Mouse (Mus musculus) hindbrain, embryonic 16.5 days (tissue): Measurements from ENCODE around the gene H60b. TPM values are rescaled to one million over a fixed set of nuclear protein-coding genes. Genes with fewer than 3 reads are reported as not detected.
A peak's percentile ranks its signal among the peaks of the same experiment; 100 is the strongest.
"Not testable (repeated sequence)": the region's sequence is repeated elsewhere in the genome, so short reads cannot be mapped to it uniquely, and the experiment has no call there.

ENCODE experiments used
- ATAC-seq: fragments of 200-750 bp; cut with Nextera tagmentation; 2 replicates; pipeline ENCODE4 v1.8.0; 2017; ENCODE audit warnings: moderate TSS enrichment, moderate library complexity
- H3K27ac ChIP-seq: fragments of 300-500 bp; sonication (generic); 2 replicates; pipeline ENCODE4 v1.5.1; 2014; ENCODE audit warnings: low read depth, mild to moderate bottlenecking, control low read depth, low read length, moderate library complexity
- H3K27me3 ChIP-seq: fragments of 300-500 bp; sonication (generic); replicated peaks from 2 replicates; pipeline ENCODE4 v1.6.1; 2014; ENCODE audit warnings: low read length; ENCODE audit not compliant: control insufficient read depth, insufficient read depth
- H3K36me3 ChIP-seq: fragments of 300-500 bp; sonication (generic); 2 replicates; pipeline ENCODE4 v1.6.1; 2014; ENCODE audit warnings: mild to moderate bottlenecking, low read length, moderate library complexity, mixed read lengths; ENCODE audit not compliant: control insufficient read depth, insufficient read depth
- H3K4me1 ChIP-seq: fragments of 300-500 bp; sonication (generic); 2 replicates; pipeline ENCODE4 v1.6.1; 2014; ENCODE audit warnings: low read depth, low read length; ENCODE audit not compliant: control insufficient read depth, insufficient read depth
- H3K4me2 ChIP-seq: fragments of 300-500 bp; sonication (generic); 2 replicates; pipeline ENCODE4 v1.6.1; 2014; ENCODE audit warnings: mild to moderate bottlenecking, low read length, control low read depth, moderate library complexity
- H3K4me3 ChIP-seq: fragments of 300-500 bp; sonication (generic); 2 replicates; pipeline ENCODE4 v1.5.1; 2014; ENCODE audit warnings: mild to moderate bottlenecking, low read length, control low read depth, moderate library complexity
- H3K9ac ChIP-seq: fragments of 300-500 bp; sonication (generic); 2 replicates; pipeline ENCODE4 v1.6.1; 2014; ENCODE audit warnings: low read depth, mild to moderate bottlenecking, control low read depth, low read length, moderate library complexity
- H3K9me3 ChIP-seq: fragments of 300-500 bp; sonication (generic); 2 replicates; pipeline ENCODE4 v1.6.1; 2014; ENCODE audit warnings: mild to moderate bottlenecking, low read length, moderate library complexity; ENCODE audit not compliant: control insufficient read depth
- WGBS: fragments of 180-500 bp; shearing (Covaris S2); extraction: QIAGEN DNeasy Blood & Tissue Kit; methylation state at CpG from one replicate; pipeline ENCODE4 v1.1.7; 2014; 5-methylcytosine and 5-hydroxymethylcytosine counted together
- polyA plus RNA-seq: library from polyadenylated mRNA; unstranded; fragments of >200 nt; fragmentation: Nextera tagmentation; extraction: Ambion mirVana; gene quantifications from 2 replicates; pipeline ENCODE4 v1.2.1, GENCODE M21; 2015

H60b gene
- polyA plus RNA-seq, 1 experiment from 2014 or later = 0.24 TPM

DNA sequence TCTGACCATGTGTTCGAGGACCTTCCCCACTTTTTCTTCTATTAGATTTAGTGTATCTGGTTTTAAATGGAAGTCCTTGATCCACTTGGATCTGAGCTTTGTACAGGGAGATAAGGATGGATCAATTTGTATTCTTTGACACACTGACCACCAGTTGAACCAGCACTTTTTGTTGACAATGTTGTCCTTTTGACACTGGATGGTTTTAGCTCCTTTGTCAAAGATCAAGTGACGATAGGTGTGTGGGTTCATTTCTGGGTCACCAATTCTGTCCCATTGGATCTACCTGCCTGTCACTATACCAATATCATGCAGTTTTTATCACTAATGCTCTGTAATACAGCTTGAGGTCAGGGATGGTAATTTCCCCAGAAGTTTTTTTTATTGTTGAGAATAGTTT is 18.1 kb downstream of the H60b start:
- not testable (repeated sequence) for H3K27ac ChIP-seq, H3K36me3 ChIP-seq, H3K9ac ChIP-seq, H3K4me2 ChIP-seq, H3K9me3 ChIP-seq, H3K4me1 ChIP-seq, H3K4me3 ChIP-seq, H3K27me3 ChIP-seq, ATAC-seq
- WGBS = 85% methylated on average over 2 of the region's 2 CpGs

DNA sequence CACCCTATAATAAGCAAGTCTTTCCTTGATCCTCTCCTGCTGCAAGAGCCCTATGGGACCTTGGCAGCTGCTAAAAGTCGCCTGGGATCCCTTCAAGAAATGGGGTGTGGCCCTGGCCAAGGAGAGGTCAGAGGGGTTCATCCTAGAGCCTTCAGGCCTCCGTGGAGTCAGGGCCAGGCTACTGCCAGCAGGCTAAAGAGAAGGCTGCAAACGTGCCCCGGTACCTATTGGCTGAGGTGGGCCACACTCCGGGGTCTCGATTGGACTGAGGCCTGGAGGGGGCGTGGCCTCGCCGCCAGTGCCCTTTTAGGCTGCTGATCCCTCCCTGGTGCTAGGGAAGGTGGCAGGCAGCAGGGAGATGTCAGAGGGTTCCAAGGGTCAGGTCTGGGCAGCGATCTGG is 32.6 kb downstream of the H60b start:
- not testable (repeated sequence) for H3K4me3 ChIP-seq
- 7% methylated on average over 6 of the region's 10 CpGs for WGBS
- peak overlapping the region; percentile 32 for H3K4me2 ChIP-seq

DNA sequence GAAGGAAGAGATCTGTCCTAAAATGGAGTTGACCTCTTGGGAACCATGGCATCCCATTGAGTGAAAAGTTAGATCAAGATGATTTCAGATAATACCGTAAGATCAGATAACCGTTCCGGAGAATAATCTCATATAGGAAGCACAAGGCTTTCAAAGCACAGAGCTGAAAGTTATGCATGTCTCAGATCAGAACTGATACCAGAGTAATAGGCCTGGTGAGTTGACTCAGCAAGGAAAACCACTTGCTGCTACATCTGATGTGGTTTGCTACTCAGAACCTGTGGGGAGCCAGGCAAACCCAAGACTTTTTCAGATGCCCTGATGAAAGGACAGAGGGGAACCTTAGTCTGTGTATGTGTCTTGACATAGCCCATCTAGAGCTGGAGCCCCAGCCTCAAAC is 43.0 kb downstream of the H60b start:
- not testable (repeated sequence) for H3K36me3 ChIP-seq, H3K4me1 ChIP-seq, ATAC-seq, H3K9me3 ChIP-seq, H3K27ac ChIP-seq, H3K4me3 ChIP-seq, H3K27me3 ChIP-seq, H3K9ac ChIP-seq, H3K4me2 ChIP-seq
- WGBS = no CpG with 5 or more reads among the region's 3 CpGs

More for the DNA sequence above, 32.6 kb downstream of the H60b start:
- not testable (repeated sequence) for H3K4me1 ChIP-seq, H3K9me3 ChIP-seq, H3K36me3 ChIP-seq, H3K27ac ChIP-seq, H3K27me3 ChIP-seq, H3K9ac ChIP-seq
- ATAC-seq = peak; percentile 86

DNA sequence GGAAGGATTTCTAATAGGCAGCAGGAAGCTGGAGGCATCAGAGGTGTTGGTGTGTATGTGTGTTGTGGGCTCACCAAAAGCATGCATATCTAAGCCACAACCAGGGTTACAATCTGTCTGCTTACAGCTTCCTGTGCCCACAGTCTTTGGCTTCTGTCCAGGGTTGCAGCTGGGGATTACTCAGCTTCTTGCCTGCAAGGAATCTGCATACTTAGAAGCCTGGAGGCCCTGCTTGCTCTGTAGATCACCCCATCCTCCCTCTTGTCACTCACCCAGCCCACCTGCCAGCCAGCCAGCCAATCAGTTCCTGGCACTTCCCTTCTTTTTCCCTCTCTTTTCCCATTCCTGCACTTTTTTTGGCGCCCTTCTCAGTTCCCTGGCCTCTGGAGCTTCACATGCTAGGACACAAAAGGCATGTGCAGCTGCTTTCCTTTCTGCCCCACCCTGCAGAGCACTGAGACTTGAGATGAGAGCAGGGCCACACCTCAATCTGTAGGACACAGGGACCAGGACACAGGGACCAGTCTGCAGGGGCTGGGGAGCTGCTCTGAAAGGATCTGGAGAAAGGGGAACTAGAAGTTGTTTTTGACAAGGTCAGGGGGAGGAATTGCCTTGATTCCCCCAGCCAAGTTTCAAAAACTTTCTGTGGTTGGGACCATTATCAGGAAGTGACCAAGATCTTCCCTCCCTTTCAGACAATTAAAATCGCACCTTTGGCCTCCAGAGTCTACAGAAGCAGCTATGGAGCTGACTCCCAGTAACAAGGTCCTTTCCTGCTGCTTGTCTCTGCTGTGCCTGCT is 44.6 kb downstream of the H60b start:
- WGBS = no CpG with 5 or more reads among the region's 2 CpGs
- H3K9me3 ChIP-seq, H3K4me3 ChIP-seq, H3K36me3 ChIP-seq, H3K4me2 ChIP-seq, H3K27ac ChIP-seq, H3K9ac ChIP-seq, H3K27me3 ChIP-seq, H3K4me1 ChIP-seq: not testable (repeated sequence)
- 0 out of 2 replicates have a peak, but pooled peaks have one; percentile 63 for ATAC-seq

DNA sequence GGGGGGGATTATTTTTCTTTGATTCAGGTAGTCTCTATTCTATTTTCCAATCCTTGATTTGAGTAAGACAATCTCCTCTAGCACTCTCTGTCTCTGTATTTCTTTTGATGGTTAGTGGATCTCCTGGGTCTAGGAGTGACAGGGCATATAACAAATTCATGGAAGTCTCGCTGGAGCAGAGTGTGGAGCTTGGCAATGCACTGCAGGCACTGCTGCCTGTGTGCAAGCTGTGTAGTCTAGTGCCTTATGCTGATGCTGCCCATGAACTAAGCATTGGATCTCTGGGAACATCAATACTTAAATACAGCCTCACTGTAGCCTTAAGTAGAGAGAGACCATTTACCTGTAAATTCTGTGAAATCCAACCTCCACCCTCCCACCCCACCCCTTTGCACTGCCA is 48.1 kb downstream of the H60b start:
- not testable (repeated sequence) for H3K27me3 ChIP-seq, H3K4me1 ChIP-seq, H3K27ac ChIP-seq, H3K9ac ChIP-seq, H3K4me2 ChIP-seq, H3K36me3 ChIP-seq, H3K4me3 ChIP-seq, H3K9me3 ChIP-seq, ATAC-seq
- 71% methylated on average over 1 of the region's 1 CpGs for WGBS

DNA sequence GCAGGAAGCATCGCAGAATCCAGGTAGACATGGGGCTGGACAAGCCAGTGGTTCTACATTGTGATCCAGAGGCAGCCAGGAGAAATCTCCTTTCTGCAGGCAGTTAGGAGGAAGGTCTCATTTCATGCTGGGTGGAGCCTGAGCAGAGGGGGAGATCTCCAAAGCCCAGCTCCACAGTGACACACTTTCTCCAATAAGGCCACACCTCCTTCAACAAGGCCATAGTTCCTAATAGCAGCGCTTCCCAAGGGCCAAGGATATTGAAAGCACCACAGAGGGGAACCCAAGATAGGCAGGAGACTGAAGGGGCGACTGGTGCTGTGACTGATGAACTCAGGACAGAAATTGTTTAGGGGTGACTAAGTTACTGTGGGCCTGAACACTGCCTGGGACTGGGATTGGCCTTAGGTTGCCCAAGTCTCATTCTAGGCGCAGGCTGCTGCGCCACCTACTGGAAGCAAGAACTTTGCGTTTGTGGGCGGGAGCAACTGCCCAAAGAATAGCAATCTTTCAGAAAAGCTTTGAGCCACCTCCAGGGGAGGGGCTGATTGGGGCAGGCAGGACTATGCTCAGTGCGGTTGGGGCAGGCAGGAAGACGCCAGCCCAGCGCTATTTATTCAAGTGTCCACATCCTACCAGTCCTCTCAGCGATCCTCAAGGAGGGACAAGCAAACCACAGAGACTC is 53.8 kb downstream of the H60b start:
- not testable (repeated sequence) for H3K27ac ChIP-seq, H3K27me3 ChIP-seq, H3K9me3 ChIP-seq, H3K4me3 ChIP-seq, H3K36me3 ChIP-seq, H3K4me2 ChIP-seq, H3K9ac ChIP-seq, H3K4me1 ChIP-seq
- 3% methylated on average over 8 of the region's 11 CpGs for WGBS
- peak; percentile 67; the same call in 1 of the 2 replicates for ATAC-seq

DNA sequence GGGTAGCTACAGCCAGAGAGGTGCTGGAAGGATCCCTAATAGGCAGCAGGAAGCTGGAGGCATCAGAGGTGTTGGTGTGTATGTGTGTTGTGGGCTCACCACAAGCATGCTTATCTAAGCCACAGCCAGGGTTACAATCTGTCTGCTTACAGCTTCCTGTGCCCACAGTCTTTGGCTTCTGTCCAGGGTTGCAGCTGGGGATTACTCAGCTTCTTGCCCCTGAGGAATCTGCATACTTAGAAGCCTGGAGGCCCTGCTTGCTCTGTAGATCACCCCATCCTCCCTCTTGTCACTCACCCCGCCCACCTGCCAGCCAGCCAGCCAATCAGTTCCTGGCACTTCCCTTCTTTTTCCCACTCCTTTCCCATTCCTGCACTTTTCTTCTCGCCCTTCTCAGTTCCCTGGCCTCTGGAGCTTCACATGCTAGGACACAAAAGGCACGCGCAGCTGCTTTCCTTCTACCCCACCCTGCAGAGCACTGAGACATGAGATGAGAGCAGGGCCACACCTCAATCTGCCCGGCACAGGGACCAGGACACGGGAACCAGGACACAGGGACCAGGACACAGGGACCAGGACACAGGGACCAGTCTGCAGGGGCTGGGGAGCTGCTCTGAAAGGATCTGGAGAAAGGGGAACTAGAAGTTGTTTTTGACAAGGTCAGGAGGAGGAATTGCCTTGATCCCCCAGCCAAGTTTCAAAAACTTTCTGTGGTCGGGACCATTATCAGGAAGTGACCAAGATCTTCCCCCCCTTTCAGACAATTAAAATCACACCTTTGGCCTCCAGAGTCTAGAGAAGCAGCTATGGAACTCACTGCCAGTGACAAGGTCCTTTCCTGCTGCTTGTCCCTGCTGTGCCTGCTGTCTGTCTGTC is 65.3 kb downstream of the H60b start:
- ATAC-seq = peak; percentile 68
- H3K9me3 ChIP-seq, H3K9ac ChIP-seq, H3K4me1 ChIP-seq, H3K27ac ChIP-seq, H3K36me3 ChIP-seq, H3K4me2 ChIP-seq, H3K27me3 ChIP-seq, H3K4me3 ChIP-seq: not testable (repeated sequence)
- WGBS = no CpG with 5 or more reads among the region's 7 CpGs

DNA sequence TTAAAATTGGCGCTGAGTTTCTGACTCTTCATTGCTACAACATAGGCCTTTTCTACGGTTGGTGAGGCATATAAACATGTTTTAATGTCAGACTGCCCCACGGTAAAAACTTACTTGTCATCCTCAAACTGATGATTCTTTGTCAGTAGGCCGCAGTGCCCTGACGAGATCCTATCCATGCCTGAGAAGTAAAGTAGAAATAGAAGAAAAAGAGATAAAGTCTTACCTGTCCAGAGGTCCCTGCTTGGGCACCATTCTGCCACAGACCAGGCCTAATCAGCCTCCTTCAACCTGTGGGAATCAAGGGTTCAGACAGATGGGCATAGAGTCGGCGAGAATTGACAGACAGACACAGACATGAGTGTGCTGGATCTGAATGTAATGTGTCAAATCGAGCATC is 106.7 kb downstream of the H60b start:
- no peak overlapping the region for H3K27ac ChIP-seq
- H3K4me1 ChIP-seq = no peaks in the 10 kb centered on the region
- H3K27me3 ChIP-seq = no peaks in the 10 kb centered on the region
- 0 out of 2 replicates have a peak, but pooled peaks cover 2% of the 10 kb centered on the region for H3K9me3 ChIP-seq
- no peak for ATAC-seq
- H3K36me3 ChIP-seq = no peaks in the 10 kb centered on the region
- H3K4me2 ChIP-seq = no peak overlapping the region
- 95% methylated on average over 8 of the region's 8 CpGs for WGBS
- no peak overlapping the region for H3K4me3 ChIP-seq
- no peak overlapping the region for H3K9ac ChIP-seq
